In the genomic region with DNA sequence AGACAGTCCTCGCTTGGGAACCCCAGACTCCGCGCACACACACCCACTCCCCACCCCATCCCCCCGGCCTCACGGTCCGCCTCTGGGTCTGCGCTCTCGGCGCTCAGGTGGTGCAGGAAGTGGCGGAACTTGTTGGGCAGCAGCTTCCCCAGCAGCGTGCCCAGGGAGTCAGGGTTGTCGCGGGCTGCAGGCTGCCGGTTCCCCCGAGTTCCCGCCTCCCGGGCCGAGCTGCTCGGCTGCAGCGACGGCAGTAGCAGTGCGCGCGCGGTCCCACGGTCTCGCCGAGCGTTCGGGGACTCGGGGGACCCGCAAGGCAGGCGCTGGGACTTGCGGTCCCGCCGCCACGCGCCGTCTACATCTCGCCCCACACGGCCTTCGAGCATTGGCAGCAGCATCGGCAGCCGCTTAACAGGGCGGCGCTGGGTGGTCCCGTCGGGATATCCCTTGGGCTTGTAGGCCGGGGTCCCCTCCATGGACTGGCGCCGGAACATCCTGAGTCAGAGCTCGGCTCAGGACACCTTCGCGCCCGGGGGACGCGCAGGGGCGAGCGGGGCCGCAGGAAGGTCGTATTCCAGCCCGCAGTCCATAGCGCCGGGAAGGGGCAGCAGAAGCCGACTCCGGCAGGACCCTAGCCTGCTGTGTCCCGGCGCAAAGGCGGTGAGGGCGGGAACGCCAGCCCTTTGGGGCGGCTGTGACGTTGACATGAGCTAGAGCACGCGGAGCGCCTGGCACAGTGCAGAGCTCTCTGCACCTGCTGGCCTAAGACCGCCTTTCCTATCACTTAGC, we compare ENCODE assay signal across 8 mouse cellular contexts. TPM values are rescaled to one million over a fixed set of nuclear protein-coding genes. Genes with fewer than 3 reads are reported as not detected.
DNase-seq lines count a peak whose midpoint lies in the region; ATAC-seq and TF ChIP-seq lines count a peak whose summit lies in the region.

No protein-coding gene starts in this region.

- H3K4me3 ChIP-seq in kidney, adult 2 months (ENCODE audit: insufficient read depth, low read depth, low read length) = peak overlapping the region; percentile 51
- H3K4me3 ChIP-seq in forebrain, embryonic 14.5 days (ENCODE audit: low read depth, low read length) = peak overlapping the region; percentile 40
- H3K4me3 ChIP-seq in lung, postnatal 0 days (ENCODE audit: low read depth, low read length) = peak overlapping the region; percentile 37

- peak overlapping the region; percentile 69 for H3K9ac ChIP-seq in forebrain, embryonic 14.5 days (ENCODE audit: low read length)
- peak overlapping the region; percentile 23; the same call in 1 of the 2 replicates for H3K9ac ChIP-seq in lung, postnatal 0 days (replicated peaks; ENCODE audit: low read depth)

- H3K4me1 ChIP-seq in kidney, adult 2 months (ENCODE audit: control insufficient read depth, insufficient read depth, low read length) = peaks cover 4% of the 10 kb centered on the region; the same call in 1 of the 2 replicates
- H3K4me1 ChIP-seq in forebrain, embryonic 14.5 days (ENCODE audit: control insufficient read depth, insufficient read depth, low read length) = peaks cover 13% of the 10 kb centered on the region
- H3K4me1 ChIP-seq in lung, postnatal 0 days (ENCODE audit: insufficient read depth, low read depth, low read length) = 0 out of 2 replicates have a peak, but pooled peaks cover 8% of the 10 kb centered on the region

- ATAC-seq in forebrain, embryonic 14.5 days = peak; percentile 78
- ATAC-seq in inflammation-experienced regulatory T-cells, adult 6 months = peak; percentile 41
- ATAC-seq in lung, postnatal 0 days = peak; percentile 63

- TF ChIP-seq EP300 in lung, postnatal 0 days (IDR thresholded peaks at IDR 0.05) = no peak

- H3K4me2 ChIP-seq in forebrain, embryonic 14.5 days (ENCODE audit: low read length) = peak overlapping the region; percentile 88
- peak overlapping the region; percentile 79 for H3K4me2 ChIP-seq in lung, postnatal 0 days (replicated peaks; ENCODE audit: low read depth, low read length)

- WGBS in kidney, adult 2 months = 1% methylated on average over 77 of the region's 77 CpGs
- 1% methylated on average over 77 of the region's 77 CpGs for WGBS in forebrain, embryonic 14.5 days
- under 1% methylated on average over 67 of the region's 77 CpGs for WGBS in lung, postnatal 0 days

- H3K36me3 ChIP-seq in kidney, adult 2 months (ENCODE audit: control insufficient read depth, insufficient read depth, low read length) = no peaks in the 10 kb centered on the region
- no peaks in the 10 kb centered on the region for H3K36me3 ChIP-seq in forebrain, embryonic 14.5 days (ENCODE audit: control insufficient read depth, insufficient read depth, low read length)
- H3K36me3 ChIP-seq in lung, postnatal 0 days (ENCODE audit: insufficient read depth, low read length) = no peaks in the 10 kb centered on the region
- no peaks in the 10 kb centered on the region for H3K36me3 ChIP-seq in splenic B cell, adult 2 months (ENCODE audit: control insufficient read depth, insufficient read depth, low read length, poor library complexity, severe bottlenecking)

- H3K27me3 ChIP-seq in kidney, adult 2 months (replicated peaks; ENCODE audit: control insufficient read depth, insufficient read depth, low read length) = no peaks in the 10 kb centered on the region
- 0 out of 2 replicates have a peak, but pooled peaks cover 5% of the 10 kb centered on the region for H3K27me3 ChIP-seq in forebrain, embryonic 14.5 days (replicated peaks; ENCODE audit: control insufficient read depth, insufficient read depth, low read length)
- H3K27me3 ChIP-seq in lung, postnatal 0 days (replicated peaks; ENCODE audit: insufficient read depth, low read length) = no peaks in the 10 kb centered on the region
- no peaks in the 10 kb centered on the region for H3K27me3 ChIP-seq in splenic B cell, adult 2 months (ENCODE audit: control insufficient read depth, insufficient read depth, low read length, poor library complexity, severe bottlenecking)

- DNase-seq in kidney, adult 2 months = peak; percentile 56
- DNase-seq in kidney, adult 8-10 months = no peak
- peak; percentile 68 for DNase-seq in ZHBTc4 (ENCODE audit: low read depth, low spot score)
- DNase-seq in forebrain, embryonic 14.5 days (ENCODE audit: low spot score) = no peak
- peak; percentile 36 for DNase-seq in lung, postnatal 0 days (ENCODE audit: low spot score)
- DNase-seq in splenic B cell, adult 2 months (ENCODE audit: low read depth, low spot score) = peak; percentile 43
- DNase-seq in testis, postnatal 10 days (ENCODE audit: low spot score) = no peak

- no peaks in the 10 kb centered on the region for H3K9me3 ChIP-seq in forebrain, embryonic 14.5 days (replicated peaks; ENCODE audit: control insufficient read depth, low read length)
- no peaks in the 10 kb centered on the region for H3K9me3 ChIP-seq in lung, postnatal 0 days (ENCODE audit: low read length)

- no peak for TF ChIP-seq POLR2A in kidney, adult 2 months (IDR thresholded peaks at IDR 0.05; ENCODE audit: low read depth, low read length)

- TF ChIP-seq CTCF in kidney, adult 2 months (conservative IDR thresholded peaks at IDR 0.05; ENCODE audit: insufficient read depth, insufficient read length, low read depth, low read length) = no peak
- no peak for TF ChIP-seq CTCF in lung, postnatal 0 days (IDR thresholded peaks at IDR 0.05)

- H3K27ac ChIP-seq in kidney, adult 2 months (ENCODE audit: insufficient read depth, low read depth, low read length) = no peak overlapping the region
- no peak overlapping the region for H3K27ac ChIP-seq in forebrain, embryonic 14.5 days (ENCODE audit: low read depth, low read length)
- H3K27ac ChIP-seq in lung, postnatal 0 days (ENCODE audit: low read length) = no peak overlapping the region

RNA-seq across cellular contexts. Expression of a gene that starts 2.2 kb away (rescaled TPM):
- polyA plus RNA-seq in kidney, adult 2 months (2012; rRNA removed) = 1.7 and 4.1 TPM in 2 replicates
- polyA plus RNA-seq in forebrain, embryonic 14.5 days (2014; fragmentation: Nextera tagmentation; extraction: Ambion mirVana) = 2.4 and 2.7 TPM in 2 replicates
- polyA plus RNA-seq in inflammation-experienced regulatory T-cells, adult 6 months (2017; shearing (Covaris generic)) = 1 to 10 TPM in 1 of 3 experiments, under 1 TPM in 2; 0.55 to 2.5 (median 0.84) TPM
- 0.47 and 0.94 TPM in 2 replicates for polyA plus RNA-seq in lung, postnatal 0 days (2015; fragmentation: Nextera tagmentation; extraction: Ambion mirVana)

RNA-seq across cellular contexts. Expression of a gene that starts 6.4 kb away (rescaled TPM):
- 26.4 and 27.3 TPM in 2 replicates for polyA plus RNA-seq in kidney, adult 2 months (2012; rRNA removed)
- 128 and 139 TPM in 2 replicates for polyA plus RNA-seq in forebrain, embryonic 14.5 days (2014; fragmentation: Nextera tagmentation; extraction: Ambion mirVana)
- polyA plus RNA-seq in inflammation-experienced regulatory T-cells, adult 6 months (2017; shearing (Covaris generic)) = 10 to 100 TPM; 27.4 to 34.0 (median 28.7) TPM
- 49.4 and 50.7 TPM in 2 replicates for polyA plus RNA-seq in lung, postnatal 0 days (2015; fragmentation: Nextera tagmentation; extraction: Ambion mirVana)

RNA-seq across cellular contexts. Expression of a gene that starts 28.9 kb away (rescaled TPM):
- 24.5 and 35.2 TPM in 2 replicates for polyA plus RNA-seq in kidney, adult 2 months (2012; rRNA removed)
- polyA plus RNA-seq in forebrain, embryonic 14.5 days (2014; fragmentation: Nextera tagmentation; extraction: Ambion mirVana) = 35.9 and 39.9 TPM in 2 replicates
- 10 to 100 TPM; 36.4 to 43.6 (median 36.4) TPM for polyA plus RNA-seq in inflammation-experienced regulatory T-cells, adult 6 months (2017; shearing (Covaris generic))
- 24.9 and 26.1 TPM in 2 replicates for polyA plus RNA-seq in lung, postnatal 0 days (2015; fragmentation: Nextera tagmentation; extraction: Ambion mirVana)

RNA-seq across cellular contexts. Expression of a gene that starts 33.5 kb away (rescaled TPM):
- 4.7 and 6.7 TPM in 2 replicates for polyA plus RNA-seq in kidney, adult 2 months (2012; rRNA removed)
- polyA plus RNA-seq in forebrain, embryonic 14.5 days (2014; fragmentation: Nextera tagmentation; extraction: Ambion mirVana) = 2.9 and 3.0 TPM in 2 replicates
- not detected for polyA plus RNA-seq in inflammation-experienced regulatory T-cells, adult 6 months (2017; shearing (Covaris generic))
- polyA plus RNA-seq in lung, postnatal 0 days (2015; fragmentation: Nextera tagmentation; extraction: Ambion mirVana) = 2.9 and 4.3 TPM in 2 replicates

Comparison
In these comparisons a context has a peak if more than half of its experiments do, and no peak if none do; other contexts are left out.
1. DNase-seq: peak in kidney, adult 2 months (single experiment), ZHBTc4 (single experiment), lung, postnatal 0 days (single experiment) and splenic B cell, adult 2 months (single experiment); none in kidney, adult 8-10 months (0 of 2), forebrain, embryonic 14.5 days (single experiment) and testis, postnatal 10 days (single experiment).
2. Peak in every context shown above with its lines, with median percentiles within 50 percentile points of each other: H3K4me3 ChIP-seq and ATAC-seq.